Mouse (Mus musculus): ENCODE results near the gene Zfp965.
"Not testable (repeated sequence)": the region's sequence is repeated elsewhere in the genome, so short reads cannot be mapped to it uniquely, and the experiment has no call there.

Zfp965 gene

DNA sequence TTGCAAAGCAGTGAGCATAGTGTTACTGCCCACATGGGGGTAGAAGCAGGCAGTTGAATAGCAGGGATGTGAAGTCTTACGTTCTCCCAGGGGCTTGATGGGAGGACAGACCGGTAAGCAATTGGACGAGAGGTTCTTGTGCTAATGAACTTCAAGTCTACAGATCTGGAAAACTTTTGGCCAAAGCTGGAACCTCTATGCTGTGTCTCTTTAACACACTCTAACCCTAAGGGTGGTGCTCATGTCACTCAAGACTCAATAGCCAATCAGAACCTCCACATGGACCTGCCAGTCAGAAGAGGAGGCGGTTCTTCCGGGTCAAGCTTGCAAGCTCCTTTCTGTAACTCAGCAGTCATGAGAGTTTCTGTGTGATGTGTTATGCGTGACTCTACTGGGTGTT is at the start of gene Zfp965:
Gene Zfp965 (plus strand): TSS at position 301 of the 400 bp plus-strand sequence.
- DNase-seq (ENCODE audit: low spot score in 2 of 2) = not testable (repeated sequence)

DNA sequence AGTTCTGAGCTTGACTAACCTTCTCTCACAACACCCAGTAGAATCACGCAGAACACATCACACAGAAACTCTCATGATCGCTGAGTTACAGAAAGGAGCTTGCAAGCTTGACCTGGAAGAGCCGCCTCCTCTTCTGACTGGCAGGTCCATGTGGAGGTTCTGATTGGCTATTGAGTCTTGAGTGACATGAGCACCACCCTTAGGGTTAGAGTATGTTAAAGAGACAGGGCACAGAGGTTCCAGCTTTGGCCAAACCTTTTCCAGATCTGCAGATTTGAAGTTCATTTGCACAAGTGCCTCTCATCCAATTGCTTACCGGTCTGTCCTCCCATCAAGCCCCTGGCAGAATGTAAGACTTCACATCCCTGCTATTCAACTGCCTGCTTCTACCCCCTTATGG is 34.1 kb upstream of the Zfp965 start, which contains the start of gene Gm4724:
Gene Gm4724 (minus strand): TSS at position 101 of the 400 bp plus-strand sequence.
- not testable (repeated sequence) for DNase-seq (ENCODE audit: low spot score in 2 of 2)

Measured in thymus, postnatal 10 days (tissue).